Mouse (Mus musculus): ENCODE results near the gene Smlr1.

DNA sequence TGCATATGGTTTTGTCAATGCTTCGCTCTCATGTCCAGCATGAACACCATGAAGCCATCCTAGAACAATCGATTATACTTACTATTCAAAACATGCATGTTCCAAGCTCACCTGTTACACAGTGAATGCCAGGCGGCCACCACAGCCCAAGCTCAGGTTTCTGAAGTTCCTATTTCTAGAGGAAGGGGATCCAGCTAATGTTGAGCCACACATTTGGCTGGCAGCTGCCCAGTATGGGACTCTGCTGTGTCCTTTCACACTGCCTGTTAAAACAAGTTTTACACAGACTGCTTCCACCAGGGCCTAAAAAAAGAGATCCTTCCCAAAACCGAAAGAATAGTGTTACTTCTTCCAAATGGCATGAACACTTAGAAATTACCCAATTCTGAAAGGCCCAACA is 9.4 kb downstream of the Smlr1 start:
- TF ChIP-seq CTCF (IDR thresholded peaks at IDR 0.05; ENCODE audit: extremely low read depth, insufficient read depth, low read length), result no peak
- TF ChIP-seq POLR2A (IDR thresholded peaks at IDR 0.05; ENCODE audit: extremely low read depth, insufficient read depth, low read length), result no peak
